Mouse (Mus musculus) B cell, adult 67 days (primary cell): ENCODE measurements around the gene Ildr2. TPM values are rescaled to one million over a fixed set of nuclear protein-coding genes. Genes with fewer than 3 reads are reported as not detected.

Experiments used
- total RNA-seq, 2 experiments: library from RNA; stranded (reverse); gene quantifications; 4 replicates each; pipeline ENCODE4 v1.2.4; 2023

Gene Ildr2
- total RNA-seq, result under 1 TPM in 1 of 2 experiments, not detected in 1; 0.29 TPM

DNA sequence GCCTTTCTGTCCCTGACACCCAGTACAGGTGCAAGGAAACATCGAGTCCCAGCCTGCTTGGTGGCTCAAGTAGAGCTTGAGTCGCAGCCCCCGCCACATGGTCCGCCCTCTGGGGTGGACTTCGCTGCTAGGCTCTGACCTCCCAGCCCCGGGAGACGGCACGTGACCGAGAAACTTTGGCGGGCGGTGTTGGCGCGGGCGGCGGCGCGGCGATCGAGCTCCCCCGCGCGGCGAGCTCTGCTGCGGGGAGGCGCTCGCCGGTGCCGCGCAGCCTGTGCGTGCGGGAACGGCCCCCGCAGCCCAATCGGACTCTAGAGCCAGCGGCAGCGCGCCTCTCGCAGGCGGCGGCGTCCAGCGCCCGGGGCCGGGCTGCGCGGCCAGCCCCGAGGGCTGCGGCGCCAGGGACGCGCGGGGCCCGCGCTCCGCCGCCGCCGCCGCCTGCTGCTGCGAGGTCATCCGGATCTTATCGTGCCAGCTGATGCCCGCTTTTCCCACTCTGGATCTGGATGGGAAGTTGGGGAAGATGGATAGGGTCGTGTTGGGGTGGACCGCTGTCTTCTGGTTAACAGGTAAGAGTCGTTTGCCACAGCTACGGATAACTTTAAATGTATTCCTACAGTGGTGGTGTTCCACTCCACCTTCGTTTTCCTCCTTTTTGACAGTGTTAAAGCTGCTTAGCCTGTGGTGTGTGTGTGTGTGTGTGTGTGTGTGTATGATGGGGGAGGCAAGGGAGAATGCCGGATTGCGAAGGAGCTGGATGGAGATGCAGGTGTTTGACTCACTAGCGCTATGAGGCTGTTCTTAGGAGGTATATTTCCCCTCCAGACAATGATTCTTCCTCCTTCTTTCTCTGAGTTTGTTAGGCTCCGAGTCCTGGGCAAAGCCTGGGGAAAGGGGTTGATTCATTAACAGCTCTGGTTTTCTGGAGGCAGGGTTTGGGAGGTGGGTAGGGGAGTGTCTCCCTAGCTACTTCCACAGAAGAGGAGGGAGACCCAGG is at the start of gene Ildr2:
TSS of gene Ildr2 (plus strand) at position 242 of the 997 bp plus-strand sequence.

DNA sequence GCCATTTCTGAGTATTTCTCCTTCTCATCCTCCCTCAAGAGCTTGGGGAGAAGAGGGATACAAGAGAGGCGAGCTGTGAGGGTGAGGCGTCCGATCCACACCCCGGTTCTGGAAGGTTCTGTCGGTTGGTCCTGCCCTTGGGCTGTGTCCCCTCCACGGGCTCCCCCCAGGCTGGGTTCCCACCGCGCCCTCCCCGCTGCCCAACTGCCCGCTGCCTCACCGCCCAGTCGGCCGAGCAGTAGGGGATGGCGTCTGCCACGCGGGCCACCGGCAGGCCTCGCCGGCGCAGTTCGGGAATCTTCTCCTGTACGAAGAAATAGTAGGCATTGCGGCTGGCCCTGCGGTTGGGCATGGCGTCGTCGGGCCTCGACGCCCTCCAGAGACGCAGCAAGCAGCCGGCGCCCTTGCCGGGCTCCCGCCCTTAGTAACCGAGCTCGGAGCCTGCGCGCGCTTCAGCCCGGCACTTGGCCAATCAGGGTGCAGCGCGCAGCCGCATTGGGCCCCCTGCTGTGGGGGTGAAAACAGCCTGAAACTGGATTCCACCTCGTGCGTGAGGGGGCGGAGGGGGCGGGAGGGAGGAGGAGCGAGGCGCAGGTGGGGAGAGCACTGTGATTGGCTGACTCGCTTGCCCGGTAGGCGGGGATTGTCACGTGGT is 15.5 kb upstream of the Ildr2 start, which contains the start of gene Mael:
TSS of gene Mael (minus strand) at position 433 of the 655 bp plus-strand sequence.

Other genes starting within 250 kb of the Ildr2 start
- gene Dusp27, start 126.2 kb upstream of the Ildr2 start, total RNA-seq, result not detected
- gene Gpa33, start 123.9 kb upstream of the Ildr2 start, total RNA-seq, result not detected
- gene Mael, start 15.4 kb upstream of the Ildr2 start, total RNA-seq, result not detected
- 10 to 100 TPM; 31.1 to 35.8 TPM for gene Tada1, start 125.0 kb downstream of the Ildr2 start, total RNA-seq
- gene Pogk, start 155.7 kb downstream of the Ildr2 start, total RNA-seq, result 10 to 100 TPM; 13.7 to 15.8 TPM
- gene Gm4846, start 243.4 kb downstream of the Ildr2 start, total RNA-seq, result not detected